Mouse (Mus musculus) heart, postnatal 0 days (tissue): ENCODE measurements at regions not wholly inside any gene's neighbourhood (a gene's known extent, or its start where the extent isn't known, plus 50 kb on each side); places are given as distances from the start of the nearest gene placed in this dataset.
A peak's percentile ranks its signal among the peaks of the same experiment; 100 is the strongest.

Experiments
- ATAC-seq: fragments of 200-750 bp; cut with Nextera tagmentation; 2 replicates; pipeline ENCODE4 v1.8.0; 2017; ENCODE audit warnings: low read depth, moderate number of reproducible peaks, moderate library complexity; ENCODE audit not compliant: insufficient read depth
- DNase-seq: peaks from one replicate; pipeline ENCODE4 v3.0.0-alpha.2; 2016; ENCODE audit warnings: low spot score
- H3K27ac ChIP-seq: fragments of 300-500 bp; sonication (generic); 2 replicates; pipeline ENCODE4 v1.5.1; 2014; ENCODE audit warnings: low read depth, mild to moderate bottlenecking
- H3K27me3 ChIP-seq: fragments of 300-500 bp; sonication (generic); 2 replicates; pipeline ENCODE4 v1.6.1; 2014; ENCODE audit warnings: low read length, mixed read lengths; ENCODE audit not compliant: control insufficient read depth, insufficient read depth
- H3K36me3 ChIP-seq: fragments of 300-500 bp; sonication (generic); replicated peaks from 2 replicates; pipeline ENCODE4 v1.6.1; 2014; ENCODE audit warnings: low read length, mixed read lengths; ENCODE audit not compliant: control insufficient read depth, insufficient read depth
- H3K4me1 ChIP-seq: fragments of 300-500 bp; sonication (generic); 2 replicates; pipeline ENCODE4 v1.6.1; 2014; ENCODE audit warnings: antibody characterized with exemption; ENCODE audit not compliant: control insufficient read depth, insufficient read depth
- H3K4me2 ChIP-seq: fragments of 300-500 bp; sonication (generic); 2 replicates; pipeline ENCODE4 v1.6.1; 2014; ENCODE audit warnings: low read depth, mild to moderate bottlenecking, low read length, moderate library complexity
- H3K4me3 ChIP-seq: fragments of 300-500 bp; sonication (generic); 2 replicates; pipeline ENCODE4 v1.5.1; 2014; ENCODE audit warnings: low read depth, low read length
- H3K9ac ChIP-seq: fragments of 300-500 bp; sonication (generic); replicated peaks from 2 replicates; pipeline ENCODE4 v1.6.1; 2014; ENCODE audit warnings: low read depth, low read length, mixed read lengths
- H3K9me3 ChIP-seq: fragments of 300-500 bp; sonication (generic); replicated peaks from 2 replicates; pipeline ENCODE4 v1.6.1; 2016; ENCODE audit warnings: low read length; ENCODE audit not compliant: control insufficient read depth
- CTCF ChIP-seq: IDR thresholded peaks from 2 replicates; pipeline ENCODE4 v1.5.1; 2016; ENCODE audit warnings: antibody characterized with exemption, control low read depth, low read depth
- EP300 ChIP-seq: IDR thresholded peaks from 2 replicates; pipeline ENCODE4 v1.6.1; 2016; ENCODE audit warnings: antibody characterized with exemption, low read depth
- WGBS: fragments of 180-500 bp; shearing (Covaris S2); extraction: QIAGEN DNeasy Blood & Tissue Kit; methylation state at CpG from one replicate; pipeline ENCODE4 v1.1.7; 2014; 5-methylcytosine and 5-hydroxymethylcytosine counted together

DNA sequence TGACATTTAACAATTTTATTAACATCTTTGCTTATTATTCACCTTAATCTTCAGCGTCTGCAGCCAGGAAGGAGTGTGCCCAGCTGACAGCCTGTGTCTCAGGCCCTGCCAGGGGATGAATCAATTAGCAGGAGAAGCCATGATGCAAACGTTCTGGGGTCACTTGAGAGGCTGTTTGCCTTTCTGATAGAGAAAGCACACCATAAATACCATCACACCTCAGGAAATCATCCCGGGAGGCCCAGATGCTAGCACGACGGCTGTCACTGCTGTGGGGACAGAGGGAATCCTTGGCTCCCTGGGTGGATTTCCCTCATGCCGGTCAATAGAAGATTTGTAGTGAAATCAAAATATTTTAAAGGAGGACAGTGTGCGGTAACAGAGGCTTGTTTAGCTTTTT is 343.7 kb upstream of the Hnrnpa3 start:
- H3K4me2 ChIP-seq, result no peak overlapping the region
- no peak for ATAC-seq
- WGBS, result 40% methylated on average over 7 of the region's 7 CpGs

DNA sequence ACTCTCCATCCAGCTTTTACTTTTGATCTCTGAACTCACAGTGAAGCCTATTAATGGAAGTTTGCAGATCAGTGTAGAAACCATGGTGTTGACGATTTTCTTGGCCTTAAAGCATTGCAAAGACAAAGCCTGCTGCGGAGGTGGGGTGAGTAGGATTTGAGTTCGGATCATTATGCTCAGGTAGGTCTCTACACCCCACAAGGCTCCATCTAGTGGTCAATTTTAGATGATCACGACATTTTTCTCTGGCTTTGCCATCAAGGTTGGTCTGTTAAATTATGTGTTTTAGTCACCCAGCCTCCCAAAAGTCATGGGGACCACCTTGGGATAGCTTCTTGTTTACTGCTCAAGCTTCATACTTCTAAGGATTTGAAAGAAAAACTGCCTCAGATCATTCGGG is 340.9 kb upstream of the Hnrnpa3 start:
- no peaks in the 10 kb centered on the region for H3K4me1 ChIP-seq
- 44% methylated on average over 5 of the region's 5 CpGs for WGBS
- H3K4me3 ChIP-seq, result no peak overlapping the region
- H3K9me3 ChIP-seq, result no peaks in the 10 kb centered on the region
- no peak for TF ChIP-seq EP300
- peak; percentile 28; the same call in 1 of the 2 replicates for TF ChIP-seq CTCF
- DNase-seq (no peak), ATAC-seq (no peak)
- no peak overlapping the region for H3K27ac ChIP-seq
- H3K9ac ChIP-seq, result no peak overlapping the region
- no peak overlapping the region for H3K4me2 ChIP-seq
- H3K27me3 ChIP-seq, result peaks cover 11% of the 10 kb centered on the region
- H3K36me3 ChIP-seq, result no peaks in the 10 kb centered on the region

More for the DNA sequence above, 343.7 kb upstream of the Hnrnpa3 start:
- Histone ChIP-seq H3K4me3 (no peak overlapping the region), H3K27ac (no peak overlapping the region), H3K4me1 (no peaks in the 10 kb centered on the region), H3K36me3 (no peaks in the 10 kb centered on the region), H3K9ac (no peak overlapping the region), H3K9me3 (no peaks in the 10 kb centered on the region), H3K27me3 (peaks cover 19% of the 10 kb centered on the region)
- no peak for DNase-seq
- TF ChIP-seq EP300, result no peak

DNA sequence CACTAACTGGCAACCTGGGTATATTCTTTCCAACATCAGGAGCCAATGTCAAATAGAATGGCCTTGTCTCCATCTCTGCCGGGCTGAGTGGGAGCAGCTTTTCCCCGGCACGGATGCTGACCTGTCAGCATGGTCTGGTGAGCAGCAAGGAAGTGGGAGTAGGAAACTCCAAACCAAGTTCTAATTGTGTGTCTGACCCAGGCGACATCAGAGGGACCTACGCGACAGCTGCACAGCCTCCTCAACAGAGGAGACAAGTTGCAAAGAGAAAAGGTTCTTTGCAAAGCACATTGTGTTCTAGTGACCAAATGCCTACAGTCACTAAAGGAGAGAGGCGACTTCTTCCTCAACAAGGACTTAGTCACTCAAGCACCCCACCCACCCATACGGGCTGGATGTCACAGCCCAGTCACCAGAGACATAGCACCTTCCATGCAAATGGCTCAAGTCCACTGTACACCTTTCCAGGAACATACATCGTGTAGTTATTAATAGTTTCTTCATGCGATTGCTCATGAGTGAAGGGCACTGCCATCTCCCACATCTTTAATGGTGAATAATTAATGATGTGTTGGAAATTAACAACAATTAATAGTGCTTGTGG is 334.8 kb upstream of the Hnrnpa3 start:
- WGBS, result 55% methylated on average over 10 of the region's 10 CpGs
- no peaks in the 10 kb centered on the region for H3K27me3 ChIP-seq
- no peaks in the 10 kb centered on the region for H3K36me3 ChIP-seq
- ATAC-seq (no peak), DNase-seq (no peak)
- H3K4me2 ChIP-seq, result no peak overlapping the region
- no peak for TF ChIP-seq CTCF
- no peak for TF ChIP-seq EP300
- H3K4me3 ChIP-seq, result no peak overlapping the region
- H3K27ac ChIP-seq, result no peak overlapping the region
- H3K4me1 ChIP-seq, result no peaks in the 10 kb centered on the region
- no peaks in the 10 kb centered on the region for H3K9me3 ChIP-seq
- no peak overlapping the region for H3K9ac ChIP-seq

DNA sequence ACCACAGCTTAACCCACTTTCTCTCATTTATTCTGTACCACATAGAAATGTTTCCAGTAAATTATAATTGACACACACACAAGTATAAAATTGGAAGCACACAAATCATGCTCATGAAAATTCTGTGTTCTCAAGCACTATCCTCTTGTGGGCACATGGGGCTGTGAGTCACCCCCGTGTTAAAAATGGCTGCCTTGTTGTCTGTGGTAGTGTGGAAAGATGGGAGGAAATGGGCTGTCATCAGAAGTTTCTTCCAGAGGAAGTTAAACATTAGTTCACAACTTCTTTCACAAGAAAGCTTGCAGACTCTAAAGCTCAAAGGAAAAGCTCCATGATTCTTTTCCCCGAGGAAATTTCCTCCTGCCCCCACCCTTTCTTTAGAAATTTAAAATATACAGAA is 329.5 kb upstream of the Hnrnpa3 start:
- Histone ChIP-seq H3K27ac (no peak overlapping the region), H3K9me3 (no peaks in the 10 kb centered on the region), H3K4me3 (no peak overlapping the region), H3K36me3 (no peaks in the 10 kb centered on the region), H3K4me1 (no peaks in the 10 kb centered on the region), H3K9ac (no peak overlapping the region), H3K4me2 (no peak overlapping the region), H3K27me3 (no peaks in the 10 kb centered on the region)
- TF ChIP-seq EP300, result no peak
- no peak for TF ChIP-seq CTCF
- ATAC-seq (no peak), DNase-seq (no peak)
- WGBS, result 38% methylated on average over 2 of the region's 2 CpGs

DNA sequence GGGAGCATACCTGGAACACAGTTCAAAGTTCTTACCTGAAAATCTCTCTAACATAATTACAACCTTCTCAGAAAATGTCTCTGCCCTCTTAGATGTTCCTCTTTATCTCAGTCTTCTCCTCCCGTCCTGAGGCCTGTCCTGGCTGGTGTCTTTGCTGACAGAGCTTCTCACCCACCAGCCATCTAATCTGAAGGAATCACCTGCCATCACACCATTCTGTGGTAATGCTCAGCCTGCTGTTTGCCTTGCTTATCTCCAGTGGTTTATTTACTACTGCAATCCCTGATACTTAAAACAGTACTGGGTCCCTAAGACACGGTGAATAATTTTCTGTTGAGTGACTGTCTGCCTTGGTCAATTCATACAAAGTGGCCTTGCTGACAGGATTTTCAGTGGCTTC is 317.8 kb upstream of the Hnrnpa3 start:
- Histone ChIP-seq H3K4me1 (no peaks in the 10 kb centered on the region), H3K27ac (peak overlapping the region; percentile 30; the same call in 1 of the 2 replicates)
- TF ChIP-seq CTCF, result no peak
- TF ChIP-seq EP300, result no peak

DNA sequence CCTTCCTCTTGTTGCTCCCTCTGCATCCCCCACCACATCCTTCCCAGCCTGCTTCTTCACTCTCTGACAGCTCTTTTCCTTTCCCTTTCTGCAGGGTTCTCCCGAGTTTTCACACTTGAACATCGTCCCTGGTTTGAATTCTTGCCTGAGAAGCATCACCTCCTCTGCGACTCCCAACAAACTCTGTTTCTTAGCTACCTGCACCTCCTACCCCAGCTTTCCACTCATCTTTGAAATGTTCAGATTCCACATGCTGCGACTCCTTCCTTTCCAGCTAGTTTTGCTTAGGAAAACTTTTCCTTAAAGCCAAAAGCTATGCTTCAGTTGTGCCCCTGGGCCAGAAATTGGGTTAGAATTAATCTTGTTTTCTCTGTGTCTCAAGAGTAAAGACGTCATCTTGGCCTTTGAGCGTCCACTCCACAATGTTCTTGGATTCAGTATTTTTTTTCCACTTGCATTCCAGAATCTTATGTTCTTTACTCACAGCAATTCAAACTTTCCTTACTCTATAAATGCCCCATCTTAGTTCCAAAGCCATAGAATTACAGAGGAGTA is 317.3 kb upstream of the Hnrnpa3 start:
- TF ChIP-seq EP300, result no peak
- TF ChIP-seq CTCF, result no peak
- H3K9ac ChIP-seq, result no peak overlapping the region
- H3K4me2 ChIP-seq, result no peak overlapping the region
- H3K9me3 ChIP-seq, result no peaks in the 10 kb centered on the region
- no peaks in the 10 kb centered on the region for H3K4me1 ChIP-seq
- no peak overlapping the region for H3K4me3 ChIP-seq
- H3K27ac ChIP-seq, result peak overlapping the region; percentile 30; the same call in 1 of the 2 replicates
- no peak for ATAC-seq
- H3K36me3 ChIP-seq, result no peaks in the 10 kb centered on the region
- peak; percentile 25 for DNase-seq
- no peaks in the 10 kb centered on the region for H3K27me3 ChIP-seq
- WGBS, result 55% methylated on average over 6 of the region's 6 CpGs

More for the DNA sequence above, 317.8 kb upstream of the Hnrnpa3 start:
- no peak overlapping the region for H3K4me3 ChIP-seq
- no peaks in the 10 kb centered on the region for H3K36me3 ChIP-seq
- H3K9me3 ChIP-seq, result no peaks in the 10 kb centered on the region
- H3K4me2 ChIP-seq, result no peak overlapping the region
- no peak for DNase-seq
- 19% methylated on average over 2 of the region's 2 CpGs for WGBS
- ATAC-seq, result no peak
- H3K9ac ChIP-seq, result no peak overlapping the region
- no peaks in the 10 kb centered on the region for H3K27me3 ChIP-seq
